Mouse (Mus musculus): ENCODE data around the gene Rbfox3. TPM values are rescaled to one million over a fixed set of nuclear protein-coding genes. Genes with fewer than 3 reads are reported as not detected.

The Rbfox3 gene
- polyA plus RNA-seq, 1 experiment: 117 TPM

- H3K27ac ChIP-seq (ENCODE audit: insufficient read depth, low read length): peak overlapping the region; percentile 65; the same call in 1 of the 2 replicates
- H3K4me1 ChIP-seq (ENCODE audit: control insufficient read depth, insufficient read depth, low read length): peaks cover 35% of the 10 kb centered on the region
- no peak overlapping the region for H3K4me3 ChIP-seq (ENCODE audit: insufficient read depth, low read length)
- TF ChIP-seq POLR2A (IDR thresholded peaks at IDR 0.05; ENCODE audit: extremely low read depth, insufficient read depth, low read length): no peak
- no peak for TF ChIP-seq CTCF (IDR thresholded peaks at IDR 0.05; ENCODE audit: extremely low read depth, insufficient read depth, low read length)
These were observed 14.1 kb downstream of the Rbfox3 start for GRCm38 (mm10) chr11:118897114-118897841.

GRCm38 (mm10) chr11:118896032-118896675, 15.2 kb downstream of the Rbfox3 start:
- Histone ChIP-seq H3K4me1 (ENCODE audit: control insufficient read depth, insufficient read depth, low read length) (peaks cover 33% of the 10 kb centered on the region), H3K27ac (ENCODE audit: insufficient read depth, low read length) (peak overlapping the region; percentile 61), H3K4me3 (ENCODE audit: insufficient read depth, low read length) (no peak overlapping the region)
- TF ChIP-seq POLR2A (IDR thresholded peaks at IDR 0.05; ENCODE audit: extremely low read depth, insufficient read depth, low read length) (no peak), CTCF (IDR thresholded peaks at IDR 0.05; ENCODE audit: extremely low read depth, insufficient read depth, low read length) (no peak)

GRCm38 (mm10) chr11:118894835-118895234, 16.6 kb downstream of the Rbfox3 start:
- Histone ChIP-seq H3K4me3 (ENCODE audit: insufficient read depth, low read length) (no peak overlapping the region), H3K4me1 (ENCODE audit: control insufficient read depth, insufficient read depth, low read length) (peaks cover 30% of the 10 kb centered on the region), H3K27ac (ENCODE audit: insufficient read depth, low read length) (peak overlapping the region; percentile 84)
- TF ChIP-seq CTCF (IDR thresholded peaks at IDR 0.05; ENCODE audit: extremely low read depth, insufficient read depth, low read length) (no peak), POLR2A (IDR thresholded peaks at IDR 0.05; ENCODE audit: extremely low read depth, insufficient read depth, low read length) (no peak)

GRCm38 (mm10) chr11:118894196-118894595, 17.2 kb downstream of the Rbfox3 start:
- H3K4me3 ChIP-seq (ENCODE audit: insufficient read depth, low read length): no peak overlapping the region
- H3K4me1 ChIP-seq (ENCODE audit: control insufficient read depth, insufficient read depth, low read length): peaks cover 28% of the 10 kb centered on the region
- peak overlapping the region; percentile 84; the same call in 1 of the 2 replicates for H3K27ac ChIP-seq (ENCODE audit: insufficient read depth, low read length)
- no peak for TF ChIP-seq POLR2A (IDR thresholded peaks at IDR 0.05; ENCODE audit: extremely low read depth, insufficient read depth, low read length)
- no peak for TF ChIP-seq CTCF (IDR thresholded peaks at IDR 0.05; ENCODE audit: extremely low read depth, insufficient read depth, low read length)

- peaks cover 26% of the 10 kb centered on the region for H3K4me1 ChIP-seq (ENCODE audit: control insufficient read depth, insufficient read depth, low read length)
- H3K4me3 ChIP-seq (ENCODE audit: insufficient read depth, low read length): no peak overlapping the region
- H3K27ac ChIP-seq (ENCODE audit: insufficient read depth, low read length): no peak overlapping the region
- TF ChIP-seq CTCF (IDR thresholded peaks at IDR 0.05; ENCODE audit: extremely low read depth, insufficient read depth, low read length) (no peak), POLR2A (IDR thresholded peaks at IDR 0.05; ENCODE audit: extremely low read depth, insufficient read depth, low read length) (no peak)
These were observed 18.5 kb downstream of the Rbfox3 start for GRCm38 (mm10) chr11:118892876-118893275.

- peaks cover 27% of the 10 kb centered on the region for H3K4me1 ChIP-seq (ENCODE audit: control insufficient read depth, insufficient read depth, low read length)
- TF ChIP-seq CTCF (IDR thresholded peaks at IDR 0.05; ENCODE audit: extremely low read depth, insufficient read depth, low read length) (no peak), POLR2A (IDR thresholded peaks at IDR 0.05; ENCODE audit: extremely low read depth, insufficient read depth, low read length) (no peak)
- H3K27ac ChIP-seq (ENCODE audit: insufficient read depth, low read length): peak overlapping the region; percentile 71; the same call in 1 of the 2 replicates
- H3K4me3 ChIP-seq (ENCODE audit: insufficient read depth, low read length): no peak overlapping the region
These were observed 19.9 kb downstream of the Rbfox3 start for GRCm38 (mm10) chr11:118891516-118891915.

- no peak for TF ChIP-seq POLR2A (IDR thresholded peaks at IDR 0.05; ENCODE audit: extremely low read depth, insufficient read depth, low read length)
- no peak for TF ChIP-seq CTCF (IDR thresholded peaks at IDR 0.05; ENCODE audit: extremely low read depth, insufficient read depth, low read length)
- Histone ChIP-seq H3K4me3 (ENCODE audit: insufficient read depth, low read length) (no peak overlapping the region), H3K4me1 (ENCODE audit: control insufficient read depth, insufficient read depth, low read length) (peaks cover 29% of the 10 kb centered on the region), H3K27ac (ENCODE audit: insufficient read depth, low read length) (peak overlapping the region; percentile 43; the same call in 1 of the 2 replicates)
These were observed 20.4 kb downstream of the Rbfox3 start for GRCm38 (mm10) chr11:118890992-118891398.

- H3K4me1 ChIP-seq (ENCODE audit: control insufficient read depth, insufficient read depth, low read length): peaks cover 30% of the 10 kb centered on the region
- TF ChIP-seq POLR2A (IDR thresholded peaks at IDR 0.05; ENCODE audit: extremely low read depth, insufficient read depth, low read length) (no peak), CTCF (IDR thresholded peaks at IDR 0.05; ENCODE audit: extremely low read depth, insufficient read depth, low read length) (no peak)
- no peak overlapping the region for H3K4me3 ChIP-seq (ENCODE audit: insufficient read depth, low read length)
- H3K27ac ChIP-seq (ENCODE audit: insufficient read depth, low read length): no peak overlapping the region
These were observed 20.9 kb downstream of the Rbfox3 start for GRCm38 (mm10) chr11:118890474-118890873.

GRCm38 (mm10) chr11:118889500-118889899, 21.9 kb downstream of the Rbfox3 start:
- no peak for TF ChIP-seq POLR2A (IDR thresholded peaks at IDR 0.05; ENCODE audit: extremely low read depth, insufficient read depth, low read length)
- TF ChIP-seq CTCF (IDR thresholded peaks at IDR 0.05; ENCODE audit: extremely low read depth, insufficient read depth, low read length): no peak
- H3K27ac ChIP-seq (ENCODE audit: insufficient read depth, low read length): no peak overlapping the region
- no peak overlapping the region for H3K4me3 ChIP-seq (ENCODE audit: insufficient read depth, low read length)
- peaks cover 31% of the 10 kb centered on the region for H3K4me1 ChIP-seq (ENCODE audit: control insufficient read depth, insufficient read depth, low read length)
